Mouse (Mus musculus) left cerebral cortex, adult 9 months (tissue): ENCODE data around the gene Rab8b.

Source experiments
- DNase-seq, 2 experiments: peaks; one replicate each; pipeline ENCODE4 v3.0.0; 2022; ENCODE audit warnings: low spot score in 2 of 2

Rab8b gene

DNA sequence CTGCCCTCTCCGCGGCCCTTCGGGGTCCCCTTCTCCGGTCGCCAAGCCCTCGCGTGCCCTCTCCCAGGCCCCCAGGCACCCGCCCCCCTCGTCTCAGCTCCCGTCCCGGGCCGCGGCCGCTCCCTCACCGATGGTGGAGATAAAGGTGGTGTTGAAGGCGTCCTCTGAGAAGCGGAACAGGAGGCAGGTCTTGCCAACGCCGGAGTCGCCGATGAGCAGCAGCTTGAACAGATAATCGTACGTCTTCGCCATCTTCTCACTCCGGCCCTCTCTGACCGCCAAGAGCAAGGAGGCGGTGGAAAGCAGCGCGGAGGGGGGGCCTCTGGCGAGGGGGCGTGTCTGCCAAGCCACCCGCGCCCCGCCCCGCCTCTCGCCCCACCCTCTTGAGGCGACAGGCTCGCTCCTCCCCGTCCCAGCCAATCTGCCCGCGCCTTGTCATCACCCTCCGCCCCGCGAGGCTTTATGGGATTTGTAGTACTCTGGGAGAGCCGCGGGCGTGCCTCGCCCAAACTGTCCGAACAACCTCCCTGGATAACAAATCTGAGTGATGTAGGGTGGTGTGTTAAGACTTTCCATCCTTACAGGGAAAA lies at the start of gene Rab8b:
Gene Rab8b (minus strand): TSS at position 306 of the 590 bp plus-strand sequence.
- DNase-seq = peak; percentile 84 to 96

DNA sequence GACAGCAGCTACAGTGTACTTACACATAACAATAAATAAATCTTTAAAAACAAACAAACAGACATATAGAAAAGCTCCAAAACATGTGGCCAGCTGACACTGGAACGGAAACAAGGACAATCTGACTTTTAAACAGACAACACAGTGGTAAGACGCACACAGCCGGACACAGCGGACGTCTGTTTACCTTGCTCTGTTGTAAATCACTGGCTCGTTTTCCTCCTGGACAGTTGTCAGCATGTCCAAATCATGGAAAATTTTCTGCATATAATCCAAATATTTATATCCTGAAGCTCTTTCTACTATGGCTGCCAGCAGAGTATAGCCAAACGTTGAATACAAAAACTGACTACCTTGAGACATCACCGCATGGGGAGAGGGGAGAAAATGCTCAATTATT lies 48.0 kb upstream of the Rab8b start:
- DNase-seq = no peak

DNA sequence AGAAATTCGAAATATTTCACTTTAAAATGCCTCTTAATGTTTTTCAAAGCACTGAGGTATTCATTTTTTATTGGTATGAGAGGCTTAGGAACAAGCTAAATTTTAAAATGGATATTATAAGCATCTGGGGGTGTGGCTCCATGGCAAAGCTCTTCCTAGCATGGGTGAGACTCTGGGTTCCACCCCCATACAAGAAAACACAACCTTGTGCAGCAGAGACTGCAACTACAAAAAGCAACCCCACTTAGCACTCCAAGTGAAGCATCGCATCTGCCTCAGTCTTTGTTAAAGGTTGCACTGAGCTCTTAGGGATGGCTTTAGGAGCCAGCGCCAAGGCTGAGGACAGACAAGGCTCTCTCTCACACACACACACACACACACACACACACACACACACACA lies 42.0 kb upstream of the Rab8b start:
- DNase-seq = no peak

DNA sequence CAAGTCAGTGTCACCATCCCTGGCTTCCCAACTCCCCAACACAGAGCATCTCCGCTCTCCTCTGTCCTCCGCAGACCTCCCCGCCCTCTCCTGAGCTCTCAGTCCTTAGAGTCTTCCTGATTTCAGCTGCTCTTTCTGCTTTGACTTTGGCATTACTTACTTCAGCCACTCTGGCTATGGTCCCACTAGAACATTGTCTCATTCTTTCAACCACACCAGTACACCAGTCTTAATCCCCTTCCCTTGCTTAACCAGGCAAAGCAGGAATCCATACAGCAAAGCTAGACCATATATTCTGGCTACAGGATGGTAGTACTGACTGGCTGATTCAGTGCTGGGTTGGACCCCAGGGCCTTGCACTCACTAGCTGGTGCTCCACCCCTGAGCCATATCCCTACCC lies 38.0 kb upstream of the Rab8b start:
- DNase-seq = no peak

DNA sequence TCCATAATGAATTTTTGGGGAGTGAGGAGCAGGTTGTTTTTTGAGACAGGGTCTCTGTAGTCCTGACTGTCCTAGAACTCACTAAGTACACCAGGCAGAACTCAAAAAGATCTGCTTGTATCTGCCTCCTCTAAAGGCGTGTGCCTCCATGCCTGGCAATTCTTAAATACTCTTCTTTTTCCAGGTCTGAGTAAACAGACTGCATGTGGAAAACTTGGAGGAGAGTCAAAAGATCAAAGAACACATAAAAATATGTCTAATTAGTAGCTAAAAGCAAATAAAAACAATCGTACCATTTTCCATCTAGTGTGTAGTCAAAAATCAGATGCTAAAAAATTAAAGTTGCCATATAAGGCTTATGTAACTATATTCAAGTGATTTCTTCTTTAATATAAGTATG lies 33.4 kb upstream of the Rab8b start:
- DNase-seq = no peak

DNA sequence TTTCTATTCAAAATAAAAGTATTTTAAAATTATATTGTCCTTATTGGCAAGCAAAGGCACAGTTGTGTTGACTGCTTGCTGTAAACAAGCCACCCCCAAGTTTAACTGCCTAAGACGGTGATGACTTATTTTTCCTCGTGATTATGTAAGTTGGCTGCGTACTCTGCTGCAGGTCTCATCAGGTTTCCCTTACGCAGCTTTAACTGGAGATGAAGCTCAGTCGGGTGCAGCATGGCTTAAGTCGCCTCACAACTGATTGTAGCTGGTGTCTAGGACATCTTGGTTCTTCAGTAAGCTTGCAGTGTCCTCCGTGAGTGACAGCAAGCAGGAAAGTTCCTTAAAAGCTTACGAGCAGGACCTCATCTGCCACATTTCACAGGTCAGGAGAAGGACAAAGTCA lies 32.8 kb upstream of the Rab8b start:
- DNase-seq = no peak

DNA sequence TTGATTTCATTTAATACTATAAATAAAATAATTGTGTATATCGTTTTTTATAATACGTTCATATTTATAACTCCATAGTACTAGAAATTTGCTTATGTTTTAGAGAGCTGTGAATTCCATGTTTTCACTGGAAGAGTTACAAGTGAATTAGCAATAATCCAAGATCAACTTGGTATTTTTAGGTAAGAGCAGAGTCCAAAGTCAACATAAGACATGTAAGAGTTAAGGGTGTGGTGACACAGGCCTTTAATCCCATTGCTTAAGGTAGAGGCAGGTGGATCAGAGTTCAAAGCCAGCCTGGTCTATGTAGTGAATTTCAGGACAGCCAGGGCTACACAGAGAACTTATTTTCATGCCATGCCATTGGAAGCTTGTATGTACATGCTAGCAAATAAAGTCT lies 29.0 kb upstream of the Rab8b start:
- no peak for DNase-seq

DNA sequence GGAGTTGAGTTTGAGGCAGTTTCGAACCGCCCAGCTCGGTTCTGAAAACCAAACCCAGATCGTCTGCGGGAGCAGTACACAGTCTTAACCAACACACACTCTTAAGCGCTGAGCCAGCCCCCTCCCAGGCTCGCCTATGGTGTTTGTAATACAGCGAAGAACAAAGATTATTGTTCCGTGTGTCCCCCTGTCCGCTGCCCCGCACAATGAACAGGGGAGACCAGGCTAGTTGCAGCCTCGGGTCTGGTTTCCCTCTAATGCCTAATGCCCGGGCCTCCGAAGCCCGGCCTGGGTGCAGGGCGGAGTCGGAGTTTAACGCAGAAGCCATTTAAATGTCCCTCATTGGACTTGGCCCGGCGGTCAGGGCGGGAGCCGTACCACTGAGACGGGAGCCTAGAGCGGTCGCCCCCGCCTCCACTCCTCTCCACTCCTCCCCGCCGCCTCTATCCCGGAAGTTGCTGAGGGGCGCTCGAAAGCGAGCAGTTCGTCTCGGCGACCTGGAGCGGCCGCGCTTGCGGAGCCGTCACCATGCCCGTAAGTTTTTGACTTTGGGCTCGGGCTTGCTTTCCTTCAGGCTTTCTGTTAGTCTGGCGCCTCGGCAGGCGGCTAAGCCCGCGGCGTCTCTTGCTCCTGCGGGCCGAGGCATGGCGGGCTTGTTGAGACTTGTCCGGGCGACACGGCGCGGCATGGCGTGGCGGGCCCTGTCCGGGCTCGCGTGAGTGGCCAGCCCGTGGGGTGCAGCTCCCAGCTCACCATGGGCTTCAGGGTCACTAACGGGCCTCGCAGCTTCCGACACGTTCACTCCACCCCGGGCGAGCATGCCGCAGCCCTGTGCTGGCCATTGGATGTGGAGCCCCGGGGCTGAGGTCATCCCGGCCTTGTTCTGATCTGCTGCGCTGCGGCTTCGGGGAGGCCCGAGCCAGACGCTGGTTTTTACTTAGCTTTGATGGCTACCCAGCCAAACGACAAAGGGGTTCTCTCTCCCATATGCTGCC lies 26.5 kb upstream of the Rab8b start, which contains the start of gene Rps27l:
Gene Rps27l (plus strand): TSS at position 440 of the 995 bp plus-strand sequence.
- DNase-seq = peak; percentile 66 to 91

DNA sequence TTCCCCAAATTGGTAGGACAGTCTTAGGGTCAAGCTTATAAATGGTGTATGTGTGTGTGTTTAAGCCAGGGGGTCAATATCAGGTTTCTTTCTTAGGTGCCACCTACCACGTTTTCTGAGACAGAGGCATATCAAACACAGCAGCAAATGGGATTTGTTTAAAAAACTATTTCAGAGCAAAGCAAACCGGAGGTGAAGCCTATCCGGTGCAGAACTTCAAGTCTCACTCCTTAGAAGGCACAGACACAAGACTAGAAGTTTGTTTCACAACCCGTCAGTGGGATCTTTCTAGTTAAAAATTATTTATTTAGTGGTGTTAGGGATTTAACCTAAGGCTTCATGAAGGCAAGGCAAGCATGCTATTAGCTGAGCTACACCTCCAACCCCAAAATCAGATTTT lies 25.7 kb upstream of the Rab8b start:
- DNase-seq = no peak

DNA sequence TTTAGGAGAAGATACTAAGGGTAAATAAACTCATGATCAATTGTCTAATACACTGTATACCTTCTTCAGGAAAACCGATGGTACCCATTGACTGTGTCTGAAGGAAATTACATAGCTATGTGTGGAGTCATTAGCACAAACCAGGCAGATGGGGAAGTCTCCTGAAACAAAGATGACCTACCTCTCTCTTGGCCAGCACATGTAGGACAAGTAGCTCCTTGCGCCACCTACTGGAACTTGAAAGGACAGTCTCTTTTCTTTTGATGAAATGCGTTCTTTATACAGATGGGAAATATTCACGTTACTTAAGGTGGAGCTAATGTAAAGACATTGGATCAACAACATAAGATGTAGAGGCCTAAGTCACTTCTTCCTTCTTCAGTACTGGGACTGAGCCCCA lies 19.3 kb upstream of the Rab8b start:
- peak in 1 of 2 experiments; percentile 48 for DNase-seq

DNA sequence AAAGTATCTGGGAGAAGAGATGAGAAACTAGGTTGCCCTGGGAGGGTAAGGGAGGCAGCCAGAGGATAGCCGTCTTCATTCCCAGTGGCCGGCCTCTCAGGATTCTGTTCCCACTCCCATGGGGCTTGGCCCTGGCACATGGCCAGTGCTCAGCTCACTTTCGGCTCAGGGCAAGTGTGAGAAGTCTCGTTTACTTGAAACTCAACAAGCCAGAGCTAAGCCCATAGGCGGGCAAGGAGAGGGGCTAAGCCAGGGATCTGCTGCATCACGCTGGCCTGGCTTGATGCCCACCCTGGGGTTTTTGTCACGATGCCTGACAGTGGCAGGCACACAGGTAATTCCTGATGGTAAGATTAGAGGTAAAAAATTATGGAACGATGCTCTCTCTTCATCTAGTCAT lies 18.0 kb upstream of the Rab8b start:
- DNase-seq = no peak

DNA sequence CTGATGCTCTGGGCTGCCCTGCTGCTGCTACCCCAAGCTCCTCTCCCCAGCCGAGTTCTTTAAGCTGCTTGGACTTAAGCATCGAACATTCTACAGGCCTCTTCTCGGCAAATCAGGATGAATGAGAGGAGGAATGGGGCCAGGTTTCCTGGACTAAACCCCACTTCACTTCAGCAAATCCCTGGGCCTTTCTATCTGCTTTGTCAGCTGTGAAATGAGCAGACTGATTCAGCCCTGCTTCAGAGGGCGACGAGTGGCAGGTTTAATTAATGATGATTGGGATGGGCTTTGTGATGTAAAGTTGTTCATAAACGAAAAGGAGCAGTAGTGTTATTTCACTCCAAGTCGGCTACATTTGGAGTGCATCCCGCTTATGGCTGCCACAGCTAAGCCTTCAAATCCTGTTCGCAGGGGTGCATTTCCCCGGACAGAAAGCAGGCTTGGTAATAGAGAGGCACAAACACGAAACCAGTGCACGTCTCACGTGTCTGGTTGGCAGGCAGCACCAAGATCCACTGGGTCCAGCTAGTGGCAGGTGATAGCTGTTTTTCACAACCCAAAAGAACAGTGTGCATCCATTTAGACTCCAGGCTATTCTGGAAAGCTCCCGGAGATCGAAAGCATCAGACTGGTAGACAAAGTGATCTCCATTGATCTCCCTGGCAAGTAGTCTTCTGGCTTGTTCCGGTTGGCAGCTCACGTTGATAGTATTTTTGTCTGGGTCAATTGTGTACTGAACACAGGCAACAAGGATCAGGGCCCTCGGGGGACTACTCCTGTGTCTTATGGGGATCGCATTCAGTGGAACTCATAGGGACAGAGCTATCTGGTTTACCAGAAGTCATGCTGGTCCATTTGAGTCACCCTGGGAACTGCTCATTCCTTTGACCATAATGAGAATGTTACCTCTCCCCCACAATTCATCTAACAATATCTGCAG lies 14.7 kb upstream of the Rab8b start:
- DNase-seq = no peak

DNA sequence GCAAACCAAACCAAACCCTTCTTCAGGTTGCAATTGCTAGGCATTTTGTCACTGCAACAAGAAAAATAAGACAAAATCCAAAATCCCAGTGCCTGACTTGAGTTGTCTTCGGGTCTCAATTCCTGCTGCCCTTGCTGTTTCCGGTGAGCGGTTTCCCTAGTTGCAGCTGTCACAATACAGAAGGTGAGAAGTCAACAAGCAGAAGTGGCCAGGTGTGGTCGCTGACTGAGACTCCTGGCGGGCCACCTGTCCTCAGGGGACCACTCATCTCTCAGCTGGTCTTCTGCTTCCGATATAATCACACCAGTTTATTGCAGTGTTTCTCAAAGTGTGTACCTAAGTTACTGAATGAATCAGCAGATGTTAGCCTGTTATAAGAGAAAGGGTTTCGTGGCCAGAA lies 10.9 kb upstream of the Rab8b start:
- DNase-seq = no peak

DNA sequence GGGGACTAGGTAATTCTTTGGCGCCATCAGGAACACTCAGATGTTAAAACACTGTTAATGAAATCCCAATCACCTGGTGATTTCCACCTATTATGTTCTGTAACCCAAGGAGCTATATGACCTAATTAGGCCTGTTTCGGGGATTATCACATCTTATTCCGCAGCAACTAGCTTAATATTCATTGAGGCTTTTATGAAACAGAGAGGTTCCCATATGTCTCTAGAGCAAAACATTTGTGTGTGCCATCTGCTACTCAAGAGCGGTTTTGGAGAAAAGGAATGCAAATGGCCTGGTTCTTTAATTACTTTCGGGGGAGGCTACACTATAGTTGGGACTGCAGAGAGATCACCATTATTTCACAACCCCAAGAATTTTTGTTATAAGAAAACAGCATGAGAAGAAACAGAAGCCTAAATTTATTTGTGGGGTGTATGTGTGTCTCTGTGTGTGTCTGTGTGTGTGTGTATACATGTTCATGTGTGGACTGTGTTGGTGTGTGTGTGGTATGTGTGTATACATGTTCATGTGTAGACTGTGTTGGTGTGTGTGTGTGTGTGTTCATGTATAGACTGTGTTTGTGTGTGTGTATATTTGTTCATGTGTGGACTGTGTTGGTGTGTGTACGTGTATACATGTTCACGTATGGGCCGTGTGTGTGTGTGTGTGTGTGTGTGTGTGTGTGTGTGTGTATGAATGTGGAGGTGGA lies 8.4 kb upstream of the Rab8b start:
- peak in 1 of 2 experiments; percentile 40 for DNase-seq

DNA sequence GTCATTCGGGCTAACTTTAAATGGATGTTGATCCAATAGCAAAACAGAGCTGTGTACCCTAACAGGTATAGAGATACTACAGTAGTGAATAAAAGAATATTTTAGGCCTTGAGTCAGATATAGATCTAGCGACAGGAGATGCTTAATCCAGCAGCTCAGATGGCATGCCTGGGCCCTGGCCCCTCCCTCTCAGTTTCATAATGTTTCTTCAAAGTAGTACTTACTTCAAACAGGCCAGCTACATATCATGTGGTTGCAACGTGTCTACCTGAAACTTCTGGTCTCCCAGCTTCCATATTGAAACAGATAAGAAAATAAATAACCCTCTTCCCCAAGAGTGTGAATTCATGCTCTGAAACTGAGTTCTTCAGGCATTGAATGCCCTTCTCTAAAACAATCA lies 6.4 kb upstream of the Rab8b start:
- DNase-seq = no peak

DNA sequence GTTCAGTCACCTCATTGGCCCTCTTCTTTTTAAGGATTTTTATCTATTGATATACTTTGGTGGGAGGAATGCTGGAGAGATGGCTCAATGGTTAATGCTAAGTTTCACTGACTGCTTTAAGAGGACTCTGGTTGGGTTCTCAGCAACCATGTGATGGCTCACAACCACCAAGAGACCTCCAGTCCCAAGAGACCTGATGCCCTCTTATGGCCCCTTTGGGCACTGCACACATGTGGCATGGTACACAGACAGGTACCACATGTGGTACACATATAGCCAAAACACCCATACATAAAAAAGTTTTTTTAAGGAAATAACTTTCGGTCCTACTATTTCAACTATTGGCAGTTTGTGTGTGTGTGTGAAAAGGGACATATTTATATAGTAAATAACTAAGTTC lies 2.6 kb upstream of the Rab8b start:
- no peak for DNase-seq

DNA sequence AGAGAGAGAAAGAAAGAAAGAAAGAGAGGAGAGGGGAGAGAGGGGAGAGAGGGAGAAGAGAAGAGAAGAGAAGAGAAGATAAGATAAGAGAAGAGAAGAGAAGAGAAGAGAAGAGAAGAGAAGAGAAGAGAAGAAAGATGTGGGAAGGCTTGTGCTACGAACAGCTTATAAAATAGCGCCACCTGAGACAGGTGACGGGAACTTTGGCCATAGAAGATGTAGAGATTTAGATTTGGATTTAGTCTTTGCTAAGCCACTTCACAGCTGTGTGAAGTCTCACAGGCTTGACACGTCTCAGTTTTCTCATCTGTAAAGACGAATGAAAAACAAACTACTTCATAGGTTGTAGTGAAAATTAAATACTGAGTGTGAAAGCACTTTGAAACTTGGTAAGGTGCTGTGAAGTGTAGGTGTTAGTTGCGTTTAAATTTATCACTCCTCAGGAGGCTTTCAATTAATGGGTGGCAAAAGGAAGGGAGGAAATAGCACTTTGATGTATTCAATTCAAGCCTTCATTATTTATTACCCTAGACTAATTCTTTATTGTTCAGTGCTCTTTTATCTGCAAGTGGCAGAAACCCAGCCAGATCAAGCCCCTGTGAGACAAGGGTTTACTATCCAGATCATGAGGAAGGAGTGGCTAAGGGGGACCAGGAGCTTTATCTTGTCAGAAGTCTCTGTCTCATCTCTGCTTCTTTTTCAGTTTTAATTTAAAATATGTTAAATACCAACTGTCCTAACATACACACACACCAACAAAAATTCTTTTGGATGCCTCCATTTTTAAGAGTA lies 1.2 kb upstream of the Rab8b start:
- DNase-seq = no peak

DNA sequence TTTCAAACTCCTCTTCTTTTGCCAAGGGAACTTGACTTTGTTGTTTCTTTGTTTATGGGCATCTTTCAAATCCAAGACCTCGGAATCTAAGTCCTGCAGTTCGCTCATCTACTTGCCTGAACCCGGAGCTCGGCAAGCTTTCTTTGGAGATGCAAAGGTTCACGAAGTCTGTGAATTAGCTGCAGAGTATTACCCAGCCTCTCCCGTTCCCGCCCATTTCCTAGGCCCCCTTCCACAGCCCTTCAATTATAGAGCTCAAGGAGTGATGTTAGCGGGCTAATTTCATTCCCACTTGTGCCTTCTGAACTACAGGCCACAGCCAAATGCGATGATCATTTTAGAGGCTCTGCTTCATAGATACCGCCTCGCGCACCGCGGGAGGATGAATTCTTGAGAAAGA lies 494 bp upstream of the Rab8b start:
- DNase-seq = no peak

DNA sequence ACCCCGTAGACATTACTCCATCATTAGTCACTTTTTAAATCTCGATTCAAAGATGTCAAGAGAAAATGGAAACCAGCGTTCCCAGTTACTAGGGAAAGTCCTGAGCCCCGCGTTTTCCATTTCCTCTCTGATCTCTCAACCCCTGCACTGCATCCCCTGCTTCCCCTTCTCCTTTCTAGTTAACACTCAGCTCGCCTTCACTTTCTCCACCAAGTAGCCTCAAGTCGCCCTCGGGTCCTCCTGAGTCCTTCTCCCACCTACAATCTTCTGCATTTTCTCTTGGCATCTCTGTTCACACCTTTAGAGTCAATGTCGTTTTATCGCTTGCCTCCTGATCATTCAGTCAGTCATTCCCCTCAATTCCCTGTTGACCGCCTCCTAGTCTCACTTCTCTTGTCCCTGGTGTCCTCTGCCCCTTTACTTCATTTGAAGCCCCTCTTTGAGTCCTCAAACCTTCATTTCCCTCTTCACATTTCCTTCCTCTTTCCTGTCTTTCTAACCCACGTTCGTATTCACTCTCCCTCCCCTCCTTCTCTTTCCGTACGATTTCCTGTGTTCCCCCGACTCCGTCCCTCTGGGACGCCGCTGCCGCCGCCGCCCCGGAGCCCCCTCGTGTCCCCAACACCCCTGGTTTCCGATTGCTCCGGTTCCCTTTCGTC lies 686 bp downstream of the Rab8b start:
- no peak for DNase-seq

DNA sequence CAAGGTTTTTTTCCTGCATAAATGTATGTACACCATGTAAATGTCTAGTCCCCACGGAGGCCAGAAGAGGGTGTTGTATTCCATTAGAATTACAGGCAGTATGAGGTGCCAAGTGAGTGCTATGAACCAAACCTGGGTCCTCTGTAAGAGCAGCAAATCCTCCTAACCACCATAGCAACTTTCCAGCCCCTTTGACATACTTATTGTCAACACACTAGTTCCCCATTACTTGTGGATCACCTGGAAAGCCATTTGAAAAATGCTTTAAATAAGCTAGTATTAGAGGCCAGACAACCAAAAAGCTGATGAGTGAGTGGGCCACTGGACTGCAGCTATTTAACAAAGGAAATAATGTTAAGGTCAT lies 1.6 kb downstream of the Rab8b start:
- DNase-seq = no peak
